Comparison of ENCODE assay signal across 7 mouse cellular contexts in the genomic region with DNA sequence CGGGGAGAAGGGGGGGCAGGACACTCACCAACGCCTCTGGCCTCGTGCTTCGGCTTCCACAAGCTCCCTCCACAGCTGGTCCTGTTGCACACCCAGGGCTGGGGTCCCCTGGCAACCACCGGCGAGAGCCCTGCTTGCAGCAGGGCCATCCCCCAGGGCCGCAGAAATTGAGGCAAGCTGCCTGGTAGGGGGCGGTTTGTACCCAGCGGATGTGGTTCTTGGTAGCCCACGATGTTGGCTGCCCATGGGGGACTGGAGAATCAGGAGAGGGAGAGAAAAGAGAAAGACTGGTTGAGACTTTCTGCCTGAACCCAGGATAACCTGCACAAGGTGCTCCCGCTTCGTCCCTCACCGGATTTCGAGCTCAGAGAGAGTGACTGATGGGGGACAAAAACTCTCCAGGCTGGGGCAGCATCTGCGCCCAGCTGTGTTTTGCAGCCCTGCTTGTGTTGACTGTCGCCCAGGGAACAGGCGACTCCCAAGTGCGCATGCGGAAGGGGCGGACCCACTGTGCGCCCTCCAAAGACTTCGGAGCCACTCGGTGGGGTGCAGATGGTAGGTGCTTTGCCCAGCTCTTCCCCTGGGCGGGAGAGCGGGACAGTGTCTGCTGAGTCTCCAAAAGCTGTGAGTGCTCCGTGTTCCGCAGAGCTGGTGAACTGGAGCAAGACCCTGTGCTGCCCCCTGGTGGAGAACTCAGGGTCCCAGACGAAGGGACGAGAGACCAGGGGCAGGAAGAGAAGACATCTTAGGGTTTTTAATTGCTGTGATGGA. TPM values are rescaled to one million over a fixed set of nuclear protein-coding genes. Genes with fewer than 3 reads are reported as not detected.
DNase-seq lines count a peak whose midpoint lies in the region; ATAC-seq and TF ChIP-seq lines count a peak whose summit lies in the region.

A gene (minus strand): TSS at position 628 of the 771 bp plus-strand sequence.

- no peaks in the 10 kb centered on the region for H3K27me3 ChIP-seq in intestine, embryonic 16.5 days (replicated peaks; ENCODE audit: control insufficient read depth, insufficient read depth, low read length)
- H3K27me3 ChIP-seq in limb, embryonic 14.5 days (ENCODE audit: control insufficient read depth, insufficient read depth, low read length), result no peaks in the 10 kb centered on the region
- no peaks in the 10 kb centered on the region for H3K27me3 ChIP-seq in midbrain, embryonic 15.5 days (replicated peaks)
- H3K27me3 ChIP-seq in spleen, adult 2 months (ENCODE audit: control insufficient read depth, insufficient read depth, low read length), result no peaks in the 10 kb centered on the region

- 6% methylated on average over 29 of the region's 29 CpGs for WGBS in intestine, embryonic 16.5 days
- 11% methylated on average over 29 of the region's 29 CpGs for WGBS in limb, embryonic 14.5 days
- WGBS in midbrain, embryonic 15.5 days, result 6% methylated on average over 29 of the region's 29 CpGs
- 13% methylated on average over 29 of the region's 29 CpGs for WGBS in spleen, adult 2 months

- no peaks in the 10 kb centered on the region for H3K9me3 ChIP-seq in intestine, embryonic 16.5 days (ENCODE audit: control insufficient read depth, low read length)
- H3K9me3 ChIP-seq in limb, embryonic 14.5 days (ENCODE audit: control insufficient read depth, low read length), result 0 out of 2 replicates have a peak, but pooled peaks cover 3% of the 10 kb centered on the region
- no peaks in the 10 kb centered on the region for H3K9me3 ChIP-seq in midbrain, embryonic 15.5 days

- peak; percentile 88 for TF ChIP-seq CTCF in spleen, adult 2 months (IDR thresholded peaks at IDR 0.05; ENCODE audit: extremely low read depth, insufficient read depth, insufficient read length, insufficient replicate concordance)

- no peaks in the 10 kb centered on the region for H3K36me3 ChIP-seq in intestine, embryonic 16.5 days (ENCODE audit: control insufficient read depth, insufficient read depth, low read length)
- H3K36me3 ChIP-seq in limb, embryonic 14.5 days (ENCODE audit: control insufficient read depth, insufficient read depth, low read length), result no peaks in the 10 kb centered on the region
- no peaks in the 10 kb centered on the region for H3K36me3 ChIP-seq in midbrain, embryonic 15.5 days (replicated peaks)
- H3K36me3 ChIP-seq in spleen, adult 2 months (ENCODE audit: control insufficient read depth, insufficient read depth, low read length), result no peaks in the 10 kb centered on the region

- H3K9ac ChIP-seq in intestine, embryonic 16.5 days (ENCODE audit: low read depth, low read length), result peak within 1 kb of the TSS; percentile 55
- peak within 1 kb of the TSS; percentile 51 for H3K9ac ChIP-seq in limb, embryonic 14.5 days (ENCODE audit: low read depth, low read length, severe bottlenecking)
- H3K9ac ChIP-seq in midbrain, embryonic 15.5 days, result peak within 1 kb of the TSS; percentile 22; the same call in 1 of the 2 replicates

- H3K4me3 ChIP-seq in intestine, embryonic 16.5 days (ENCODE audit: low read length), result peak within 1 kb of the TSS; percentile 49
- peak within 1 kb of the TSS; percentile 29 for H3K4me3 ChIP-seq in limb, embryonic 14.5 days (replicated peaks; ENCODE audit: low read length)
- H3K4me3 ChIP-seq in midbrain, embryonic 15.5 days, result peak within 1 kb of the TSS; percentile 37
- peak within 1 kb of the TSS; percentile 59 for H3K4me3 ChIP-seq in spleen, adult 2 months (ENCODE audit: extremely low read depth, insufficient read depth, insufficient read length)

- ATAC-seq in granulocyte monocyte progenitor cell, adult 5-6 weeks (replicated peaks; ENCODE audit: poor library complexity, severe bottlenecking), result peak; percentile 92
- peak; percentile 78 for ATAC-seq in intestine, embryonic 16.5 days
- ATAC-seq in limb, embryonic 14.5 days (ENCODE audit: low FRiP score, low read depth), result peak; percentile 48; the same call in 1 of the 2 replicates
- ATAC-seq in midbrain, embryonic 15.5 days (replicated peaks), result peak; percentile 80

- peak; percentile 90 for DNase-seq in adrenal gland, postnatal 10 days
- DNase-seq in embryo, embryonic 11 days, result peak; percentile 85
- peak; percentile 66 for DNase-seq in limb, embryonic 14.5 days (ENCODE audit: low spot score)
- peak; percentile 64 to 79 for DNase-seq in spleen, adult 2 months (ENCODE audit: low read depth in 1 of 2, low spot score in 2 of 2)

- H3K4me1 ChIP-seq in intestine, embryonic 16.5 days (ENCODE audit: control insufficient read depth, insufficient read depth, low read length), result peaks cover 7% of the 10 kb centered on the region; the same call in 1 of the 2 replicates
- H3K4me1 ChIP-seq in limb, embryonic 14.5 days (ENCODE audit: control insufficient read depth, insufficient read depth, low read length), result peaks cover 6% of the 10 kb centered on the region; the same call in 1 of the 2 replicates
- peaks cover 7% of the 10 kb centered on the region; the same call in 1 of the 2 replicates for H3K4me1 ChIP-seq in midbrain, embryonic 15.5 days
- H3K4me1 ChIP-seq in spleen, adult 2 months (ENCODE audit: control insufficient read depth, insufficient read depth, insufficient read length), result no peaks in the 10 kb centered on the region

- H3K27ac ChIP-seq in intestine, embryonic 16.5 days (ENCODE audit: low read length), result no peak within 1 kb of the TSS
- H3K27ac ChIP-seq in limb, embryonic 14.5 days (replicated peaks; ENCODE audit: low read depth, low read length), result no peak within 1 kb of the TSS
- H3K27ac ChIP-seq in midbrain, embryonic 15.5 days, result no peak within 1 kb of the TSS
- no peak within 1 kb of the TSS for H3K27ac ChIP-seq in spleen, adult 2 months (ENCODE audit: insufficient read depth, low read length)

- peak within 1 kb of the TSS; percentile 71 for H3K4me2 ChIP-seq in intestine, embryonic 16.5 days (ENCODE audit: low read depth, low read length)
- H3K4me2 ChIP-seq in limb, embryonic 14.5 days (replicated peaks; ENCODE audit: low read depth, low read length, severe bottlenecking), result peak within 1 kb of the TSS; percentile 59
- H3K4me2 ChIP-seq in midbrain, embryonic 15.5 days, result peak within 1 kb of the TSS; percentile 57

- TF ChIP-seq POLR2A in limb, embryonic 14.5 days (IDR thresholded peaks at IDR 0.05; ENCODE audit: borderline replicate concordance, extremely low read depth, insufficient read depth, insufficient read length), result 0 out of 2 replicates have a peak, but pooled peaks have one; percentile 9
- TF ChIP-seq POLR2A in spleen, adult 2 months (IDR thresholded peaks at IDR 0.05; ENCODE audit: low read depth, low read length), result no peak

RNA-seq across cellular contexts. Expression of the gene that starts here (rescaled TPM):
- total RNA-seq in adrenal gland, postnatal 10 days (2021), result under 1 TPM; 0.06 to 0.12 TPM
- total RNA-seq in granulocyte monocyte progenitor cell, adult 5-6 weeks (2014; fragmentation: Nextera tagmentation), result not detected in 2 replicates
- total RNA-seq in granulocyte monocyte progenitor cell, adult 5-6 weeks (2017), result 0.21 and 0.26 TPM in 2 replicates
- 0.12 and 0.13 TPM in 2 replicates for polyA plus RNA-seq in intestine, embryonic 16.5 days (2015; fragmentation: Nextera tagmentation; extraction: Ambion mirVana)
- polyA plus RNA-seq in limb, embryonic 14.5 days (2012; rRNA removed), result 0.21 and 0.45 TPM in 2 replicates
- polyA plus RNA-seq in limb, embryonic 14.5 days (2014; fragmentation: Nextera tagmentation; extraction: Ambion mirVana), result 0.50 and 0.80 TPM in 2 replicates
- 5.2 and 5.4 TPM in 2 replicates for polyA plus RNA-seq in midbrain, embryonic 15.5 days (2015; fragmentation: Nextera tagmentation; extraction: Ambion mirVana)
- polyA plus RNA-seq in spleen, adult 2 months (2012; rRNA removed), result 0.07 and 0.32 TPM in 2 replicates

Comparison
In these comparisons a context has a peak if more than half of its experiments do, and no peak if none do; other contexts are left out.
1. Peak in DNase-seq in adrenal gland, postnatal 10 days; RNA of the gene not detected or under 1 TPM.
2. Peak in ATAC-seq in granulocyte monocyte progenitor cell, adult 5-6 weeks; RNA of the gene not detected or under 1 TPM.
3. Peak in ATAC-seq, H3K4me3 ChIP-seq, H3K9ac ChIP-seq and H3K4me2 ChIP-seq in intestine, embryonic 16.5 days; RNA of the gene not detected or under 1 TPM.
4. Peak in DNase-seq, ATAC-seq, H3K4me3 ChIP-seq, H3K9ac ChIP-seq and H3K4me2 ChIP-seq in limb, embryonic 14.5 days; RNA of the gene not detected or under 1 TPM.
5. Peak in DNase-seq and H3K4me3 ChIP-seq in spleen, adult 2 months; RNA of the gene not detected or under 1 TPM.